ENCODE assay signal across 38 mouse cellular contexts in genomic region chr17:35547465-35547864, GRCm38 (mm10). TPM values are rescaled to one million over a fixed set of nuclear protein-coding genes. Genes with fewer than 3 reads are reported as not detected.
A peak's percentile ranks its signal among the peaks of the same experiment; 100 is the strongest.
DNase-seq lines count a peak whose midpoint lies in the region; ATAC-seq and TF ChIP-seq lines count a peak whose summit lies in the region.
"Had no signal": no experiment of that assay in that cellular context is flagged by ENCODE, and none has a peak within 500 bp of the region (broad histone marks: within the 10 kb centered on the region; RNA-seq: fewer than 3 reads in every experiment).

No protein-coding gene starts in this region.

- H3K9me3 ChIP-seq in midbrain, embryonic 11.5 days (ENCODE audit: control insufficient read depth, low read length), result no peaks in the 10 kb centered on the region
- H3K9me3 ChIP-seq in midbrain, postnatal 0 days (ENCODE audit: low read length), result no peaks in the 10 kb centered on the region
- H3K9me3 ChIP-seq in MEL (replicated peaks; ENCODE audit: insufficient read depth, low read length), result no peaks in the 10 kb centered on the region
- H3K9me3 ChIP-seq: embryonic facial prominence, embryonic 13.5 days; forebrain, embryonic 10.5 days; G1E; heart, embryonic 15.5 days; kidney, embryonic 15.5 days; limb, embryonic 10.5 days; limb, embryonic 15.5 days; lung, embryonic 15.5 days; midbrain, embryonic 12.5 days had no signal

- no peak overlapping the region for H3K9ac ChIP-seq in midbrain, embryonic 11.5 days (ENCODE audit: low read length)
- no peak overlapping the region for H3K9ac ChIP-seq in midbrain, postnatal 0 days (replicated peaks; ENCODE audit: low read length, poor library complexity, severe bottlenecking)
- no peak overlapping the region for H3K9ac ChIP-seq in MEL (ENCODE audit: control insufficient read depth, low read depth, low read length, poor library complexity, severe bottlenecking)
- H3K9ac ChIP-seq: embryonic facial prominence, embryonic 13.5 days; forebrain, postnatal 0 days; heart, embryonic 15.5 days; hindbrain, embryonic 14.5 days; kidney, embryonic 15.5 days; limb, embryonic 15.5 days; liver, embryonic 14.5 days; lung, embryonic 15.5 days; midbrain, embryonic 12.5 days had no signal

- no peak for TF ChIP-seq RAD21 in MEL (IDR thresholded peaks at IDR 0.05; ENCODE audit: low read depth, low read length)

- no peaks in the 10 kb centered on the region for H3K79me2 ChIP-seq in MEL (ENCODE audit: control insufficient read depth, insufficient read depth, low read length, poor library complexity)

- no peak overlapping the region for H3K4me3 ChIP-seq in midbrain, embryonic 11.5 days (ENCODE audit: low read depth, low read length)
- H3K4me3 ChIP-seq in midbrain, postnatal 0 days (ENCODE audit: low read depth, low read length), result no peak overlapping the region
- no peak overlapping the region for H3K4me3 ChIP-seq in MEL (ENCODE audit: control insufficient read depth in 1 of 2, insufficient read depth in 1 of 2, low read depth in 2 of 2, low read length in 2 of 2)
- H3K4me3 ChIP-seq in lung, adult 2 months (replicated peaks; ENCODE audit: extremely low read depth, low read depth, low read length), result no peak overlapping the region
- H3K4me3 ChIP-seq: embryonic facial prominence, embryonic 13.5 days; forebrain, embryonic 10.5 days; heart, embryonic 15.5 days; kidney, embryonic 15.5 days; limb, embryonic 10.5 days; limb, embryonic 15.5 days; lung, embryonic 15.5 days; midbrain, embryonic 12.5 days had no signal

- peaks cover 9% of the 10 kb centered on the region; the same call in 1 of the 2 replicates for H3K4me1 ChIP-seq in midbrain, embryonic 11.5 days (ENCODE audit: control insufficient read depth, insufficient read depth, low read length)
- H3K4me1 ChIP-seq in midbrain, postnatal 0 days (ENCODE audit: insufficient read depth, low read length), result no peaks in the 10 kb centered on the region
- H3K4me1 ChIP-seq in MEL (ENCODE audit: control insufficient read depth in 1 of 2, insufficient read depth in 2 of 2, low read length in 2 of 2), result peaks cover 0 to 5% of the 10 kb centered on the region in 2 experiments; a peak in 2 of 4 replicates
- H3K4me1 ChIP-seq in lung, adult 2 months (ENCODE audit: control insufficient read depth, insufficient read depth, low read length), result peaks cover 4% of the 10 kb centered on the region
- H3K4me1 ChIP-seq: limb, embryonic 10.5 days had no signal

- H3K27me3 ChIP-seq in midbrain, embryonic 11.5 days (ENCODE audit: control insufficient read depth, insufficient read depth, low read length), result 0 out of 2 replicates have a peak, but pooled peaks cover 2% of the 10 kb centered on the region
- H3K27me3 ChIP-seq in midbrain, postnatal 0 days (ENCODE audit: insufficient read depth, low read length), result no peaks in the 10 kb centered on the region
- no peaks in the 10 kb centered on the region for H3K27me3 ChIP-seq in MEL (ENCODE audit: control insufficient read depth in 1 of 2, insufficient read depth in 2 of 2, low read length in 2 of 2)
- H3K27me3 ChIP-seq: embryonic facial prominence, embryonic 13.5 days; heart, embryonic 15.5 days; kidney, embryonic 15.5 days; limb, embryonic 15.5 days; lung, embryonic 15.5 days; midbrain, embryonic 12.5 days; Patski had no signal

- ATAC-seq in midbrain, embryonic 11.5 days (ENCODE audit: low FRiP score), result no peak
- no peak for ATAC-seq in midbrain, postnatal 0 days (ENCODE audit: low FRiP score)
- ATAC-seq: forebrain, postnatal 0 days; Patski had no signal

- H3K36me3 ChIP-seq in midbrain, embryonic 11.5 days (ENCODE audit: control insufficient read depth, insufficient read depth, low read length), result no peaks in the 10 kb centered on the region
- no peaks in the 10 kb centered on the region for H3K36me3 ChIP-seq in midbrain, postnatal 0 days (ENCODE audit: insufficient read depth, low read length)
- H3K36me3 ChIP-seq in MEL (ENCODE audit: control insufficient read depth in 1 of 2, insufficient read depth in 2 of 2, low read length in 2 of 2), result peaks cover 0 to 7% of the 10 kb centered on the region in 2 experiments; a peak in 2 of 4 replicates
- H3K36me3 ChIP-seq: embryonic facial prominence, embryonic 13.5 days; forebrain, embryonic 10.5 days; G1E; heart, embryonic 15.5 days; kidney, embryonic 15.5 days; limb, embryonic 10.5 days; limb, embryonic 15.5 days; lung, embryonic 15.5 days; midbrain, embryonic 12.5 days had no signal

- H3K4me2 ChIP-seq in midbrain, embryonic 11.5 days, result no peak overlapping the region
- no peak overlapping the region for H3K4me2 ChIP-seq in midbrain, postnatal 0 days (ENCODE audit: low read depth, low read length, poor library complexity, severe bottlenecking)
- H3K4me2 ChIP-seq: embryonic facial prominence, embryonic 13.5 days; heart, embryonic 15.5 days; hindbrain, embryonic 14.5 days; kidney, embryonic 15.5 days; limb, embryonic 15.5 days; lung, embryonic 15.5 days; midbrain, embryonic 12.5 days had no signal

- DNase-seq in heart, postnatal 4 days, result peak; percentile 6
- DNase-seq in heart, adult 18-20 months, result no peak
- DNase-seq in midbrain, embryonic 11.5 days (ENCODE audit: low spot score, missing footprints), result peak; percentile 21
- no peak for DNase-seq in midbrain, postnatal 0 days (ENCODE audit: low spot score)
- no peak for DNase-seq in MEL (ENCODE audit: low read depth, low spot score)
- no peak for DNase-seq in lung, postnatal 25 days (ENCODE audit: low spot score)
- no peak for DNase-seq in lung, adult 2 months
- DNase-seq: adrenal gland, postnatal 25 days; forebrain, postnatal 0 days; kidney, adult 18-20 months; kidney, postnatal 36 days; layer of hippocampus, postnatal 36 days; lung, postnatal 36 days; right cerebral cortex, postnatal 4 days; thymus, adult 2 months; thymus, postnatal 36 days had no signal

- WGBS in midbrain, embryonic 11.5 days, result 45% methylated on average over 2 of the region's 2 CpGs
- WGBS in midbrain, postnatal 0 days, result 65% methylated on average over 2 of the region's 2 CpGs
- WGBS in lung, adult 2 months, result 75% methylated on average over 2 of the region's 2 CpGs

- no peak for TF ChIP-seq CTCF in midbrain, postnatal 0 days (IDR thresholded peaks at IDR 0.05)
- peak in 2 of 3 experiments; percentile 6 to 7; a peak in 2 of 6 replicates for TF ChIP-seq CTCF in MEL (IDR thresholded peaks at IDR 0.05 in 2 of 3, conservative IDR thresholded peaks at IDR 0.05 in 1 of 3; ENCODE audit: control insufficient read depth in 1 of 3, insufficient read depth in 1 of 3, low read depth in 2 of 3, low read length in 3 of 3, poor library complexity in 1 of 3, severe bottlenecking in 1 of 3)
- no peak for TF ChIP-seq CTCF in lung, adult 2 months (IDR thresholded peaks at IDR 0.05; ENCODE audit: insufficient read depth, low read length)

- TF ChIP-seq POLR2A in MEL (IDR thresholded peaks at IDR 0.05; ENCODE audit: control insufficient read depth in 1 of 2, insufficient read depth in 1 of 2, low read depth in 1 of 2, low read length in 2 of 2, poor library complexity in 1 of 2), result no peak
- TF ChIP-seq POLR2A in lung, adult 2 months (IDR thresholded peaks at IDR 0.05; ENCODE audit: borderline replicate concordance, extremely low read depth, low read depth, low read length), result no peak

- no peak overlapping the region for H3K27ac ChIP-seq in midbrain, embryonic 11.5 days (ENCODE audit: low read depth, low read length)
- H3K27ac ChIP-seq in midbrain, postnatal 0 days (ENCODE audit: low read depth, low read length), result no peak overlapping the region
- H3K27ac ChIP-seq in MEL (ENCODE audit: control insufficient read depth, low read depth, low read length), result no peak overlapping the region
- H3K27ac ChIP-seq: embryonic facial prominence, embryonic 13.5 days; forebrain, embryonic 10.5 days; hindbrain, embryonic 14.5 days; kidney, embryonic 15.5 days; limb, embryonic 10.5 days; limb, embryonic 15.5 days; liver, embryonic 14.5 days; lung, embryonic 15.5 days; midbrain, embryonic 12.5 days had no signal

- TF ChIP-seq EP300 in MEL (IDR thresholded peaks at IDR 0.05; ENCODE audit: low read depth in 1 of 2, low read length in 2 of 2), result no peak

RNA-seq across cellular contexts. Expression of gene Cdsn, which starts 4.5 kb away (rescaled TPM):
- total RNA-seq in heart, postnatal 4 days (2021), result under 1 TPM; 0.16 to 0.26 TPM
- total RNA-seq in heart, adult 18-20 months (2021), result under 1 TPM; 0.27 to 0.28 TPM
- 0.08 TPM in 1 of 2 replicates, not detected in the other for polyA plus RNA-seq in midbrain, embryonic 11.5 days (2014; fragmentation: Nextera tagmentation; extraction: Ambion mirVana)
- 1.2 TPM in 1 of 2 replicates, not detected in the other for total RNA-seq in midbrain, postnatal 0 days (2014; rRNA removed)
- polyA plus RNA-seq in midbrain, postnatal 0 days (2015; fragmentation: Nextera tagmentation; extraction: Ambion mirVana), result 0.06 and 0.22 TPM in 2 replicates
- 0.08 and 0.23 TPM in 2 replicates for total RNA-seq in MEL (2012; rRNA removed)
- polyA plus RNA-seq in MEL (2012; ENCODE audit: insufficient read depth in 1 of 2, insufficient read length in 2 of 2, low read depth in 1 of 2, low replicate concordance in 2 of 2, missing spikeins in 1 of 2), result under 1 TPM in 1 of 2 experiments, not detected in 1; 0.79 TPM
- 2.0 and 23.0 TPM in 2 replicates for polyA plus RNA-seq in lung, adult 2 months (2012; rRNA removed)
- total RNA-seq: common myeloid progenitor, adult 5-6 weeks; G1E; megakaryocyte, adult 5-6 weeks had no signal
- polyA plus RNA-seq: embryonic facial prominence, embryonic 13.5 days; forebrain, embryonic 10.5 days; G1E; kidney, embryonic 15.5 days; limb, embryonic 10.5 days; liver, embryonic 14.5 days; lung, embryonic 15.5 days had no signal

RNA-seq across cellular contexts. Expression of gene Psors1c2, which starts 14.5 kb away (rescaled TPM):
- total RNA-seq in heart, postnatal 4 days (2021), result not detected
- not detected for total RNA-seq in heart, adult 18-20 months (2021)
- polyA plus RNA-seq in midbrain, embryonic 11.5 days (2014; fragmentation: Nextera tagmentation; extraction: Ambion mirVana), result 0.22 and 0.46 TPM in 2 replicates
- total RNA-seq in midbrain, postnatal 0 days (2014; rRNA removed), result not detected in 2 replicates
- 0.43 TPM in 1 of 2 replicates, not detected in the other for polyA plus RNA-seq in midbrain, postnatal 0 days (2015; fragmentation: Nextera tagmentation; extraction: Ambion mirVana)
- total RNA-seq in MEL (2012; rRNA removed), result 0.20 and 0.27 TPM in 2 replicates
- polyA plus RNA-seq in MEL (2012; ENCODE audit: insufficient read depth in 1 of 2, insufficient read length in 2 of 2, low read depth in 1 of 2, low replicate concordance in 2 of 2, missing spikeins in 1 of 2), result 1 to 10 TPM in 1 of 2 experiments, not detected in 1; 1.3 TPM
- 0.24 and 5.6 TPM in 2 replicates for polyA plus RNA-seq in lung, adult 2 months (2012; rRNA removed)
- total RNA-seq: adrenal gland, adult 18-20 months; adrenal gland, postnatal 25 days; common myeloid progenitor, adult 5-6 weeks; gastrocnemius, adult 8-10 months; gastrocnemius, postnatal 4 days; heart, postnatal 25 days; megakaryocyte, adult 5-6 weeks had no signal

RNA-seq across cellular contexts. Expression of gene 2300002M23Rik, which starts 19.8 kb away (rescaled TPM):
- not detected for total RNA-seq in heart, postnatal 4 days (2021)
- total RNA-seq in heart, adult 18-20 months (2021), result not detected
- polyA plus RNA-seq in midbrain, embryonic 11.5 days (2014; fragmentation: Nextera tagmentation; extraction: Ambion mirVana), result not detected in 2 replicates
- not detected in 2 replicates for total RNA-seq in midbrain, postnatal 0 days (2014; rRNA removed)
- polyA plus RNA-seq in midbrain, postnatal 0 days (2015; fragmentation: Nextera tagmentation; extraction: Ambion mirVana), result not detected in 2 replicates
- not detected in 2 replicates for total RNA-seq in MEL (2012; rRNA removed)
- polyA plus RNA-seq in MEL (2012; ENCODE audit: insufficient read depth in 1 of 2, insufficient read length in 2 of 2, low read depth in 1 of 2, low replicate concordance in 2 of 2, missing spikeins in 1 of 2), result not detected
- polyA plus RNA-seq in lung, adult 2 months (2012; rRNA removed), result 18.0 TPM in 1 of 2 replicates, not detected in the other
- total RNA-seq: adrenal gland, adult 18-20 months; adrenal gland, postnatal 25 days; common myeloid progenitor, adult 5-6 weeks; forebrain, postnatal 0 days; gastrocnemius, adult 8-10 months; gastrocnemius, postnatal 4 days; heart, postnatal 25 days; layer of hippocampus, adult 8-10 months; layer of hippocampus, postnatal 36 days; left cerebral cortex, postnatal 10 days; megakaryocyte, adult 5-6 weeks had no signal
- polyA plus RNA-seq: forebrain, embryonic 10.5 days; forebrain, postnatal 0 days; G1E; heart, embryonic 15.5 days; hindbrain, embryonic 14.5 days; kidney, embryonic 15.5 days; limb, embryonic 10.5 days; liver, embryonic 14.5 days; midbrain, embryonic 12.5 days; neural tube, embryonic 14.5 days; Patski; spleen, adult 2 months had no signal

RNA-seq across cellular contexts. Expression of gene Cchcr1, which starts 30.6 kb away (rescaled TPM):
- 10 to 100 TPM; 11.0 to 12.5 TPM for total RNA-seq in heart, postnatal 4 days (2021)
- 1 to 10 TPM; 1.9 to 4.0 TPM for total RNA-seq in heart, adult 18-20 months (2021)
- polyA plus RNA-seq in midbrain, embryonic 11.5 days (2014; fragmentation: Nextera tagmentation; extraction: Ambion mirVana), result 8.9 and 10.8 TPM in 2 replicates
- total RNA-seq in midbrain, postnatal 0 days (2014; rRNA removed), result 3.5 and 4.0 TPM in 2 replicates
- polyA plus RNA-seq in midbrain, postnatal 0 days (2015; fragmentation: Nextera tagmentation; extraction: Ambion mirVana), result 1.9 and 2.1 TPM in 2 replicates
- total RNA-seq in MEL (2012; rRNA removed), result 11.6 and 14.3 TPM in 2 replicates
- 10 to 100 TPM in 1 of 2 experiments, not detected in 1; 21.7 TPM for polyA plus RNA-seq in MEL (2012; ENCODE audit: insufficient read depth in 1 of 2, insufficient read length in 2 of 2, low read depth in 1 of 2, low replicate concordance in 2 of 2, missing spikeins in 1 of 2)
- polyA plus RNA-seq in lung, adult 2 months (2012; rRNA removed), result 6.5 and 8.4 TPM in 2 replicates

RNA-seq across cellular contexts. Expression of gene Tcf19, which starts 30.8 kb away (rescaled TPM):
- total RNA-seq in heart, postnatal 4 days (2021), result 10 to 100 TPM; 41.1 to 44.2 TPM
- 1 to 10 TPM; 1.5 to 2.1 TPM for total RNA-seq in heart, adult 18-20 months (2021)
- polyA plus RNA-seq in midbrain, embryonic 11.5 days (2014; fragmentation: Nextera tagmentation; extraction: Ambion mirVana), result 56.7 and 57.7 TPM in 2 replicates
- 9.2 and 10.3 TPM in 2 replicates for total RNA-seq in midbrain, postnatal 0 days (2014; rRNA removed)
- 4.5 and 4.7 TPM in 2 replicates for polyA plus RNA-seq in midbrain, postnatal 0 days (2015; fragmentation: Nextera tagmentation; extraction: Ambion mirVana)
- total RNA-seq in MEL (2012; rRNA removed), result 16.6 and 20.3 TPM in 2 replicates
- polyA plus RNA-seq in MEL (2012; ENCODE audit: insufficient read depth in 1 of 2, insufficient read length in 2 of 2, low read depth in 1 of 2, low replicate concordance in 2 of 2, missing spikeins in 1 of 2), result 10 to 100 TPM in 1 of 2 experiments, not detected in 1; 25.7 TPM
- polyA plus RNA-seq in lung, adult 2 months (2012; rRNA removed), result 6.4 and 6.5 TPM in 2 replicates

Comparison
In these comparisons a context has a peak if more than half of its experiments do, and no peak if none do; other contexts are left out.
1. DNase-seq: peak in heart, postnatal 4 days (single experiment) and midbrain, embryonic 11.5 days (single experiment); none in heart, adult 18-20 months (0 of 2), midbrain, postnatal 0 days (single experiment), MEL (single experiment), lung, postnatal 25 days (single experiment) and lung, adult 2 months (single experiment).
2. CTCF ChIP-seq: peak in MEL (2 of 3); none in midbrain, postnatal 0 days (single experiment) and lung, adult 2 months (single experiment).